Comparison of ENCODE assay signal across 13 mouse cellular contexts in genomic region chr1:82298586-82298985, GRCm38 (mm10).
"Had no signal": no experiment of that assay in that cellular context is flagged by ENCODE, and none has a peak within 500 bp of the region (broad histone marks: within the 10 kb centered on the region; RNA-seq: fewer than 3 reads in every experiment).

No protein-coding gene starts in this region.

- H3K9me3 ChIP-seq: kidney, embryonic 15.5 days; liver, embryonic 13.5 days; midbrain, embryonic 10.5 days had no signal

- H3K36me3 ChIP-seq: kidney, embryonic 15.5 days; liver, embryonic 13.5 days; midbrain, embryonic 10.5 days had no signal

- H3K27ac ChIP-seq: kidney, embryonic 15.5 days; liver, embryonic 13.5 days; midbrain, embryonic 10.5 days had no signal

- H3K4me1 ChIP-seq: kidney, embryonic 15.5 days; liver, embryonic 13.5 days; midbrain, embryonic 10.5 days had no signal

- DNase-seq: kidney, adult 2 months; kidney, postnatal 14 days; layer of hippocampus, adult 9-11 months; layer of hippocampus, postnatal 36 days; liver, embryonic 13.5 days; liver, postnatal 0 days; lung, postnatal 4 days; midbrain, embryonic 14.5 days; thymus, adult 18-20 months had no signal

- H3K4me2 ChIP-seq: kidney, embryonic 15.5 days; liver, embryonic 13.5 days had no signal

- H3K4me3 ChIP-seq: kidney, embryonic 15.5 days; liver, embryonic 13.5 days; midbrain, embryonic 10.5 days; myocyte had no signal

- H3K9ac ChIP-seq: kidney, embryonic 15.5 days; liver, embryonic 13.5 days; liver, postnatal 0 days had no signal

- ATAC-seq: intestine, embryonic 16.5 days; liver, postnatal 0 days had no signal
